Mouse (Mus musculus) adrenal gland, postnatal 14 days (tissue): ENCODE data around the gene 5330417C22Rik. TPM values are rescaled to one million over a fixed set of nuclear protein-coding genes. Genes with fewer than 3 reads are reported as not detected.

Source experiments
- DNase-seq: peaks from one replicate; pipeline ENCODE4 v3.0.0; 2021; ENCODE audit warnings: mixed read lengths
- microRNA-seq, 2 experiments: library from miRNA; unstranded; fragments of <30 nt; microRNA quantifications; one replicate each; pipeline ENCODE4 v1.2.0; 2021
- total RNA-seq: library from RNA; stranded (reverse); gene quantifications from 2 replicates; pipeline ENCODE4 v1.2.3, GENCODE M21; 2021

Gene 5330417C22Rik
- total RNA-seq, 1 experiment from 2014 or later, result 4.7 TPM

- peak; percentile 68 for DNase-seq
Measured at GRCm38 (mm10) chr3:108411754-108412121, 124.6 kb downstream of the 5330417C22Rik start.

GRCm38 (mm10) chr3:108411026-108411753 lies 125.1 kb downstream of the 5330417C22Rik start:
- DNase-seq, result no peak

GRCm38 (mm10) chr3:108410359-108410714 lies 126.0 kb downstream of the 5330417C22Rik start:
- no peak for DNase-seq

GRCm38 (mm10) chr3:108409656-108410358 lies 126.5 kb downstream of the 5330417C22Rik start:
- no peak for DNase-seq

GRCm38 (mm10) chr3:108408517-108409008 lies 127.8 kb downstream of the 5330417C22Rik start:
- DNase-seq, result no peak

GRCm38 (mm10) chr3:108406306-108406885 lies 129.9 kb downstream of the 5330417C22Rik start:
- DNase-seq, result no peak

Small RNAs within 50 kb of the gene (microRNA-seq; reads per million reads assigned to microRNA genes)
- 0 reads per million in 2 experiments for gene Gm22860

Other genes starting within 250 kb of the 5330417C22Rik start
- not detected in 2 replicates for gene Mybphl, start 171.6 kb downstream of the 5330417C22Rik start, total RNA-seq
- gene Psrc1, start 152.7 kb downstream of the 5330417C22Rik start, total RNA-seq, result 4.1 and 5.3 TPM in 2 replicates
- 8.7 and 11.0 TPM in 2 replicates for gene Celsr2, start 121.0 kb downstream of the 5330417C22Rik start, total RNA-seq
- gene Sars, start 91.3 kb downstream of the 5330417C22Rik start, total RNA-seq, result 144 and 167 TPM in 2 replicates
- gene 1700013F07Rik, start 2.4 kb downstream of the 5330417C22Rik start, total RNA-seq, result not detected in 2 replicates
- gene Tmem167b, start 25.9 kb upstream of the 5330417C22Rik start, total RNA-seq, result 41.3 and 43.1 TPM in 2 replicates
- 23.5 and 29.5 TPM in 2 replicates for gene Taf13, start 35.2 kb upstream of the 5330417C22Rik start, total RNA-seq
- 6.2 and 8.0 TPM in 2 replicates for gene Wdr47, start 54.7 kb upstream of the 5330417C22Rik start, total RNA-seq
- 32.1 and 34.4 TPM in 2 replicates for gene Clcc1, start 117.4 kb upstream of the 5330417C22Rik start, total RNA-seq
- gene Gpsm2, start 185.8 kb upstream of the 5330417C22Rik start, total RNA-seq, result 10.1 and 13.8 TPM in 2 replicates
- not detected in 2 replicates for gene Aknad1, start 203.1 kb upstream of the 5330417C22Rik start, total RNA-seq